Mouse (Mus musculus): ENCODE data around the gene Gm3646. TPM values are rescaled to one million over a fixed set of nuclear protein-coding genes. Genes with fewer than 3 reads are reported as not detected.
A peak's percentile ranks its signal among the peaks of the same experiment; 100 is the strongest.

The Gm3646 gene
- polyA plus RNA-seq, 1 experiment from 2014 or later, result not detected

- CTCF ChIA-PET, result no interaction called here
- in situ Hi-C loops (cut with MboI; ENCODE audit: low pct_unique_long_range_greater_than_20kb), result no loop called here
- POLR2A ChIA-PET, result no interaction called here
- no peak for TF ChIP-seq CTCF (IDR thresholded peaks at IDR 0.05)
- H3K27me3 ChIP-seq, result no peaks in the 10 kb centered on the region
- ATAC-seq (no peak), DNase-seq (ENCODE audit: low read depth, low spot score) (no peak)
These were observed 23.3 kb downstream of the Gm3646 start for GRCm38 (mm10) chr1:39781835-39782234.

GRCm38 (mm10) chr1:39779111-39779980 is 25.8 kb downstream of the Gm3646 start:
- H3K27me3 ChIP-seq, result no peaks in the 10 kb centered on the region
- POLR2A ChIA-PET, result no interaction called here
- CTCF ChIA-PET, result no interaction called here
- in situ Hi-C loops (cut with MboI; ENCODE audit: low pct_unique_long_range_greater_than_20kb), result no loop called here
- ATAC-seq (no peak), DNase-seq (ENCODE audit: low read depth, low spot score) (no peak)
- no peak for TF ChIP-seq CTCF (IDR thresholded peaks at IDR 0.05)

- no peak for TF ChIP-seq CTCF (IDR thresholded peaks at IDR 0.05)
- DNase-seq (ENCODE audit: low read depth, low spot score) (no peak), ATAC-seq (no peak)
- H3K27me3 ChIP-seq, result no peaks in the 10 kb centered on the region
- in situ Hi-C loops (cut with MboI; ENCODE audit: low pct_unique_long_range_greater_than_20kb), result loop anchor here (25.0 kb wide), 2 partner anchors 488 to 613 kb away; no protein-coding TSS in a partner anchor
- CTCF ChIA-PET, result interaction anchor here (1.1 to 1.3 kb wide), 2 partner anchors 13 to 14 kb away, joined by 3 read pairs; no protein-coding TSS in a partner anchor
- POLR2A ChIA-PET, result no interaction called here
These were observed 31.0 kb downstream of the Gm3646 start for GRCm38 (mm10) chr1:39773991-39774729.

GRCm38 (mm10) chr1:39773551-39773950 is 31.6 kb downstream of the Gm3646 start:
- no peak for DNase-seq (ENCODE audit: low read depth, low spot score)

GRCm38 (mm10) chr1:39772401-39773095 is 32.6 kb downstream of the Gm3646 start:
- ATAC-seq (no peak), DNase-seq (ENCODE audit: low read depth, low spot score) (no peak)
- TF ChIP-seq CTCF (IDR thresholded peaks at IDR 0.05), result no peak
- no peaks in the 10 kb centered on the region for H3K27me3 ChIP-seq
- ChIA-PET POLR2A (no interaction called here), CTCF (no interaction called here)
- in situ Hi-C loops (cut with MboI; ENCODE audit: low pct_unique_long_range_greater_than_20kb), result loop anchor here (25.0 kb wide), 2 partner anchors 490 to 615 kb away; no protein-coding TSS in a partner anchor

More at GRCm38 (mm10) chr1:39773551-39773950, 31.6 kb downstream of the Gm3646 start:
- no peaks in the 10 kb centered on the region for H3K27me3 ChIP-seq
- CTCF ChIA-PET, result no interaction called here
- in situ Hi-C loops (cut with MboI; ENCODE audit: low pct_unique_long_range_greater_than_20kb), result loop anchor here (25.0 kb wide), 2 partner anchors 489 to 614 kb away; no protein-coding TSS in a partner anchor
- no peak for ATAC-seq
- POLR2A ChIA-PET, result no interaction called here
- no peak for TF ChIP-seq CTCF (IDR thresholded peaks at IDR 0.05)

- DNase-seq (ENCODE audit: low read depth, low spot score), result no peak
- no peak for ATAC-seq
- ChIA-PET POLR2A (no interaction called here), CTCF (no interaction called here)
- in situ Hi-C loops (cut with MboI; ENCODE audit: low pct_unique_long_range_greater_than_20kb), result loop anchor here (25.0 kb wide), 2 partner anchors 492 to 617 kb away; no protein-coding TSS in a partner anchor
- no peaks in the 10 kb centered on the region for H3K27me3 ChIP-seq
- TF ChIP-seq CTCF (IDR thresholded peaks at IDR 0.05), result no peak
These were observed 34.7 kb downstream of the Gm3646 start for GRCm38 (mm10) chr1:39770436-39770835.

GRCm38 (mm10) chr1:39768017-39768416 is 37.1 kb downstream of the Gm3646 start:
- no peak for DNase-seq (ENCODE audit: low read depth, low spot score)
- no peak for ATAC-seq
- no peaks in the 10 kb centered on the region for H3K27me3 ChIP-seq
- ChIA-PET POLR2A (no interaction called here), CTCF (interaction anchor here (1.8 kb wide), 1 partner anchor 168 kb away, joined by 6 read pairs; no protein-coding TSS in a partner anchor)
- TF ChIP-seq CTCF (IDR thresholded peaks at IDR 0.05), result no peak
- in situ Hi-C loops (cut with MboI; ENCODE audit: low pct_unique_long_range_greater_than_20kb), result loop anchor here (5.0 to 25.0 kb wide), 4 partner anchors 129 to 619 kb away; no protein-coding TSS in a partner anchor

GRCm38 (mm10) chr1:39765854-39766493 is 39.2 kb downstream of the Gm3646 start:
- ATAC-seq (peak; percentile 15), DNase-seq (ENCODE audit: low read depth, low spot score) (peak; percentile 89)
- in situ Hi-C loops (cut with MboI; ENCODE audit: low pct_unique_long_range_greater_than_20kb), result loop anchor here (5.0 to 25.0 kb wide), 4 partner anchors 131 to 621 kb away; no protein-coding TSS in a partner anchor
- TF ChIP-seq CTCF (IDR thresholded peaks at IDR 0.05), result peak; percentile 63
- H3K27me3 ChIP-seq, result no peaks in the 10 kb centered on the region
- ChIA-PET CTCF (interaction anchor here (0.9 to 1.9 kb wide), 7 partner anchors 11 to 136 kb away, joined by 3 to 5 read pairs (median 3); no protein-coding TSS in a partner anchor), POLR2A (interaction anchor here (0.5 to 0.6 kb wide), 2 partner anchors 60 to 167 kb away, joined by 3 read pairs; no protein-coding TSS in a partner anchor)

- no peak for TF ChIP-seq CTCF (IDR thresholded peaks at IDR 0.05)
- DNase-seq (ENCODE audit: low read depth, low spot score) (peak; percentile 86), ATAC-seq (peak; percentile 33)
- H3K27me3 ChIP-seq, result no peaks in the 10 kb centered on the region
- CTCF ChIA-PET, result interaction anchor here (0.7 to 1.9 kb wide), 19 partner anchors 10 to 240 kb away, joined by 3 to 13 read pairs (median 3); no protein-coding TSS in a partner anchor
- in situ Hi-C loops (cut with MboI; ENCODE audit: low pct_unique_long_range_greater_than_20kb), result loop anchor here (10.0 to 25.0 kb wide), 3 partner anchors 203 to 625 kb away; no protein-coding TSS in a partner anchor
- POLR2A ChIA-PET, result interaction anchor here (0.6 to 1.4 kb wide), 5 partner anchors 79 to 231 kb away, joined by 3 to 5 read pairs (median 4); no protein-coding TSS in a partner anchor
These were observed 43.1 kb downstream of the Gm3646 start for GRCm38 (mm10) chr1:39762025-39762370.
